Mouse (Mus musculus) small intestine, adult 2 months (tissue): ENCODE measurements around the gene Lin28a. TPM values are rescaled to one million over a fixed set of nuclear protein-coding genes. Genes with fewer than 3 reads are reported as not detected.

Source experiments
- H3K27ac ChIP-seq: fragments of 200-500 bp; 2 replicates; pipeline ENCODE4 v1.5.1; 2012; ENCODE audit warnings: low read depth, low read length, control low read depth, inconsistent platforms; ENCODE audit not compliant: insufficient read depth
- H3K27me3 ChIP-seq: fragments of 200-500 bp; 2 replicates; pipeline ENCODE4 v1.6.1; 2012; ENCODE audit warnings: mild to moderate bottlenecking, moderate library complexity, low read length, inconsistent platforms; ENCODE audit not compliant: control insufficient read depth, insufficient read depth
- H3K36me3 ChIP-seq: fragments of 200-500 bp; 2 replicates; pipeline ENCODE4 v1.6.1; 2012; ENCODE audit warnings: mild to moderate bottlenecking, low read length, control low read depth, inconsistent platforms; ENCODE audit not compliant: control insufficient read depth, insufficient read depth
- H3K4me1 ChIP-seq: fragments of 200-500 bp; 2 replicates; pipeline ENCODE4 v1.6.1; 2012; ENCODE audit warnings: low read length, inconsistent platforms, mixed read lengths; ENCODE audit not compliant: control insufficient read depth, insufficient read depth, insufficient read length
- H3K4me3 ChIP-seq: fragments of 200-500 bp; 2 replicates; pipeline ENCODE4 v1.5.1; 2012; ENCODE audit warnings: low read depth, mild to moderate bottlenecking, control low read depth, inconsistent platforms, low read length, moderate library complexity
- CTCF ChIP-seq: fragments of 200-500 bp; IDR thresholded peaks from 2 replicates; pipeline ENCODE4 v1.5.1; 2012; ENCODE audit warnings: low read depth, mild to moderate bottlenecking, control low read depth, inconsistent platforms, low read length, moderate library complexity, mixed read lengths; ENCODE audit not compliant: insufficient replicate concordance, insufficient read length; ENCODE audit errors: extremely low read depth
- POLR2A ChIP-seq: fragments of 200-500 bp; IDR thresholded peaks from 2 replicates; pipeline ENCODE4 v1.6.1; 2012; ENCODE audit warnings: low read depth, mild to moderate bottlenecking, control low read depth, inconsistent platforms, low read length, moderate library complexity
- WGBS: fragments of 180-500 bp; shearing (Covaris S2); methylation state at CpG from one replicate; pipeline ENCODE4 v1.1.7; 2018; 5-methylcytosine and 5-hydroxymethylcytosine counted together
- polyA plus RNA-seq: library from polyadenylated mRNA; depleted of rRNA; stranded (reverse); fragments of >200 nt; gene quantifications from 2 replicates; pipeline ENCODE4 v1.2.3, GENCODE M21; 2012

Gene Lin28a
- polyA plus RNA-seq, 1 experiment, result not detected

DNA sequence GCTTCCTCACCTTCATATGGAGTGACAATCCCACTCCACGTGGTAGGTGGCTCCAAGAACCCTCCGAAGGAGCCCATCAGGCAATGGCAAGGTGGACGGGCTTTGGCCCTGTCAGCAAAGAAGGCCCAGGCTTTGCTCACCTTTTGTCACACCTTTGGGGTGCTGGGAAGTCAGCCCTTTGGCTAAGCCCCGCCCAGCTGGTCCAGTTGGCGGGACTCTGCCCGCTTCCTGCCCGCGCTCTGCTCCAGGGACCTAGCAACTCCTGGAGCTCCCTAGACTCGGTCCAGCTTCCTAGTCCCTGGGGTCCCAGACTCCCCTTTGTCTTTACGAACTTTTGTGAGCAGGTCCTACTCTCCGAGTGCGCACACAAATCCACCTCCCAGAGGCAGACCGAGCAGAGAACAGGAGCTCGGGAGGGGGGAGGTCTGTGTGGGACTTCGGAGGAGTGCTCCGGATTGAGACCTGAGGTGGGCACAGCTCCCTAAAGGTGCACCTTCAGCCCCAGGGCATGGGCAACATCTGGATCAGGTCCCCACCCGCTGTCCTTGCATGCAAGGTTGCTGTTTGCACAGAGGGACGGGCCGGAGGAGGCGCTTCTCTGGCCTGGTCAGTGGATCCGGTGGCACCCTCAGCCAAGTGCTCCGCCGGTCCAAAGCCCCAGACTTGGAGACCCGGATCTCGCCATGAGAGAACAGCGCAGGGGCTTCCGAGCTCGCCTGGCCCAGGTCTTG lies 41.7 kb upstream of the Lin28a start, which contains the start of gene Crybg2:
Crybg2 (plus strand) TSS at position 681 of the 731 bp plus-strand sequence.
- peak within 1 kb of the TSS; percentile 100 for H3K27ac ChIP-seq
- no peaks in the 10 kb centered on the region for H3K36me3 ChIP-seq
- WGBS, result 39% methylated on average over 28 of the region's 28 CpGs
- H3K4me1 ChIP-seq, result peaks cover 39% of the 10 kb centered on the region
- TF ChIP-seq CTCF (no peak), POLR2A (no peak)
- peak within 1 kb of the TSS; percentile 38 for H3K4me3 ChIP-seq
- H3K27me3 ChIP-seq, result no peaks in the 10 kb centered on the region

DNA sequence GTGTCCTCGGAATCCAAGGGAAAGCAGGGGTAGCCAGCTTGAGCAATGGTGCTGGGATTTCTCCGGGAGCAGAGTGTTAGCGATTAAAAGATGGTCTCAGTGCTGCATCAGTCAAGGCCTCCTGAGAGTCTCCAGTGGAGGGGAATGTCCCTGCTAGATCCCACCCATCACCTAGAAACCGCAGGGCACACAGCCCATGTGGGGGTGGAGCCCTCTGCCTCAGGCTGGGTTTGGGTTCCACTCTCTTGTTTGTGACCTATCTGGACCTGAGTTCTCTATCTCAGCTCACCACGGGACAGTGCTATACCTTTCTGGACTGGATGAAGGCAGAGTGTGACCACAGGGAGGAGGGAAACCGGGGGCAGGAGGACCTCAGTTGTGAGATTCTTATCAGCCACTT lies 40.3 kb upstream of the Lin28a start:
- Histone ChIP-seq H3K27ac (0 out of 2 replicates have a peak overlapping the region, but pooled peaks have one; percentile 17), H3K27me3 (no peaks in the 10 kb centered on the region), H3K4me1 (peaks cover 30% of the 10 kb centered on the region), H3K36me3 (no peaks in the 10 kb centered on the region), H3K4me3 (no peak overlapping the region)
- TF ChIP-seq CTCF, result no peak
- TF ChIP-seq POLR2A, result no peak
- 83% methylated on average over 6 of the region's 6 CpGs for WGBS

DNA sequence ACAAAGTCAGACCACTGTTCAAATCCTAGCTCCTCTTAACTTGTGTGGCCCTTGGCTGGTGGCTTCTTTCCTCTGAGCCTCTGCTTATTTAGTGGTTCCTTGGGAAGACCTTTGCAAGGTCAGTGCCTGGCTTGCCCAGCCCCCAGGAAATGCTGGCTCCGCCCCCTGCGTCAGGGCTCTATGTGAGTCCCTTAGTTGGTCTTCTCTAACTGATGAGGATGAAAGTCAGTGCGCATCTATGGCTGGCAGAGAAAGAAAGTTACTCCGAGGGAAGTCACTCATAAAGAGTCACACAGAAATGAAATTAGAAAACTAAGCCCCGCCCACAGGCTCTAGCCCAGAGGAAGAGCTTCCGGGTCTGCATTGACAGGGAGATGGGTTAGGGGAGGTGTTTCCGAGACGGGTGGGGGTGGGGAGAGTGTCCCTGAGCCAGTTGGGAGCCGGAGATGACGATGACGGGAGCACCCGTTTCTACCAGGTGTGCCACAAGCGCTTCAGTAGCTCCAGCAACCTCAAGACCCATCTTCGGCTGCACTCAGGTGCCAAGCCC lies 39.6 kb upstream of the Lin28a start:
- TF ChIP-seq POLR2A, result no peak
- no peak for TF ChIP-seq CTCF
- no peaks in the 10 kb centered on the region for H3K27me3 ChIP-seq
- H3K36me3 ChIP-seq, result no peaks in the 10 kb centered on the region
- peaks cover 30% of the 10 kb centered on the region for H3K4me1 ChIP-seq
- 0 out of 2 replicates have a peak overlapping the region, but pooled peaks have one; percentile 6 for H3K4me3 ChIP-seq
- H3K27ac ChIP-seq, result 0 out of 2 replicates have a peak overlapping the region, but pooled peaks have one; percentile 13
- 50% methylated on average over 14 of the region's 14 CpGs for WGBS

DNA sequence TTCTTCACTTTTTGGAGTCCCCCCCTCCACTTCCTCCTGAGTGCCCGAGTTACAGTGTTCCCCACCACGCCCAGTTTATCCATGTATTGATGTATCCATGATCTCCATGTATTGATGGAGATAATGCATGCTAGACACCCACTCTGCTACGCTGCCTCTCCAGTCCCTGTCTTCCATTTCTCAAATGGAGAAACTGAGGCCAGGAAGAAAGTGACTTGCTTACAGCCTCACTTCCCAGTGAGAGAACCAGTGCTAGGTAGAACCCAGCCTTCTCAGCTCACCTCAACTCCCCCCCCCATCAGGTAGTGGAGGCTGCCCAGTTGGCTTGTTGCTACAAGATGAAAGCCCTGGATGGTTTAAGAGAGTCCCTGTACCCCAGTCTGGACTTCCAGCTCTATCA lies 34.9 kb upstream of the Lin28a start, which contains the start of gene Zfp683:
Zfp683 (plus strand) TSS at position 301 of the 400 bp plus-strand sequence.
- 67% methylated on average over 3 of the region's 3 CpGs for WGBS
- no peak within 1 kb of the TSS for H3K27ac ChIP-seq

DNA sequence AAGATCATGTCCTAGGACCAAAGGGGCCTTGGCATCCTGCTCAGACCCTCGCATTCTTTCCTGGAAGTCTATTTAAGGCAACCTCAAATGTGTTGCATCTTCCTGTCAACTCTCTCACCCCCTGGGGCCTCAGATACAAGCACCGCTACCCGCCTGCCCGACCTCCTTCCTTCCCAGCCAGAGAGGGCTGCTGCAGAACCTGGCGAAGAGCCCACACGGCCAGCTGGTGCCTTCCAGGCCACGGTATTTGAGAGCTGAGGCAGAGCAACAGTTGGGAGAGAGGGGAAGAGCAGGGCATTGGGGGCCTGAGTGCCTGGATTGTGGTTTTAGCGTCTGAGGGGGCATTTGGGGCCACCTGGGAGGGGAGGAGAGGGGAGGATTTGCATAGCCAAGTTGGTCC lies 33.9 kb upstream of the Lin28a start:
- H3K27ac ChIP-seq, result no peak overlapping the region
- WGBS, result 18% methylated on average over 8 of the region's 8 CpGs
- no peak overlapping the region for H3K4me3 ChIP-seq
- no peaks in the 10 kb centered on the region for H3K27me3 ChIP-seq
- no peaks in the 10 kb centered on the region for H3K36me3 ChIP-seq
- no peak for TF ChIP-seq CTCF
- H3K4me1 ChIP-seq, result 0 out of 2 replicates have a peak, but pooled peaks cover 2% of the 10 kb centered on the region

More for the DNA sequence above, 34.9 kb upstream of the Lin28a start, which contains the start of gene Zfp683:
- Histone ChIP-seq H3K4me1 (peaks cover 7% of the 10 kb centered on the region; the same call in 1 of the 2 replicates), H3K4me3 (no peak within 1 kb of the TSS), H3K36me3 (no peaks in the 10 kb centered on the region), H3K27me3 (no peaks in the 10 kb centered on the region)
- TF ChIP-seq POLR2A (no peak), CTCF (no peak)

DNA sequence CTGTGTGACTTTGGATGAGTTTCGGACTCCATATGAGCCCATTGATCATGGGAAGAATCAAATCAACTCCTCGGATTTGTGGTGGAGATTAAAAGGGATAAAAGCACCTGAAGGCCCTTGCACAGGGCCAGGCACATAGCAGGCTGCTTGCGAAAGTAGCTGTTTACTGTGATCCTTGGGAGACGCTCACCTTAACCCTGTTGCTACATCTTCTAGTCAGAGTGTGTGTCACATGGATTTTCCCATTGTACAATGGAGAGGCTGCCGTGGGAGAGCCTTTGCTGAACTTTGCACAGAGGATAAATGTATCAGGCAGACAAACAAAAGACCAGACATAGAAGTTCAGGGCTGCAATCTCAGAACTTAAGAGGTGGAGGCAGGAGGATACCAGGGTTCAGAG lies 33.3 kb upstream of the Lin28a start:
- no peak for TF ChIP-seq POLR2A
- no peak for TF ChIP-seq CTCF
- Histone ChIP-seq H3K4me3 (no peak overlapping the region), H3K36me3 (no peaks in the 10 kb centered on the region), H3K27ac (no peak overlapping the region), H3K4me1 (0 out of 2 replicates have a peak, but pooled peaks cover 2% of the 10 kb centered on the region), H3K27me3 (no peaks in the 10 kb centered on the region)
- WGBS, result 73% methylated on average over 5 of the region's 5 CpGs

DNA sequence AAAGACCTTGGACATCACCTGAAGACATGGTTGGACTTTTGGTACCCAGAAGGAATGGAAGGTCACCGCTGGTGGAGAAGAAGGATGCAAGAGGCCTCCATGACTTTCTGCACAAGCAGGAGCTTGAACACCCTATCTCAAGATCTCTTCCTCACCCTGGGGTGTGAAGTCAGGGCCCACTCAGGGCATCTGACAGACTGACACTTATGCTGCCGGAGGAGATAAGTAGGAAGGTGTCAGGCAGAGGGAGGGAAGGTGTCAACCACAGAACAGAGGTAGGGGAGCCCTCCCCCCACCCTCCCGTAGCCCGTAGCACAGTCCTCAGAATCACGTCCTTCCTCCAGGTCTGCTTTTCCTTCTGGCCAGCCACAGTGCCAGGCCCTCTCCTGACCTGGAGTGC lies 29.0 kb upstream of the Lin28a start:
- no peak overlapping the region for H3K27ac ChIP-seq
- TF ChIP-seq CTCF (no peak), POLR2A (no peak)
- WGBS, result 75% methylated on average over 5 of the region's 5 CpGs
- no peak overlapping the region for H3K4me3 ChIP-seq
- H3K27me3 ChIP-seq, result no peaks in the 10 kb centered on the region
- 0 out of 2 replicates have a peak, but pooled peaks cover 2% of the 10 kb centered on the region for H3K4me1 ChIP-seq
- no peaks in the 10 kb centered on the region for H3K36me3 ChIP-seq
